Mouse (Mus musculus): Measurements from ENCODE around the gene Gm3239. TPM values are rescaled to one million over a fixed set of nuclear protein-coding genes. Genes with fewer than 3 reads are reported as not detected.
"Not testable (repeated sequence)": the region's sequence is repeated elsewhere in the genome, so short reads cannot be mapped to it uniquely, and the experiment has no call there.

Gm3239 gene
- not detected for total RNA-seq (2021)
- long read RNA-seq, experiment 1, result 0 reads
- long read RNA-seq, experiment 2, result 0 reads

DNA sequence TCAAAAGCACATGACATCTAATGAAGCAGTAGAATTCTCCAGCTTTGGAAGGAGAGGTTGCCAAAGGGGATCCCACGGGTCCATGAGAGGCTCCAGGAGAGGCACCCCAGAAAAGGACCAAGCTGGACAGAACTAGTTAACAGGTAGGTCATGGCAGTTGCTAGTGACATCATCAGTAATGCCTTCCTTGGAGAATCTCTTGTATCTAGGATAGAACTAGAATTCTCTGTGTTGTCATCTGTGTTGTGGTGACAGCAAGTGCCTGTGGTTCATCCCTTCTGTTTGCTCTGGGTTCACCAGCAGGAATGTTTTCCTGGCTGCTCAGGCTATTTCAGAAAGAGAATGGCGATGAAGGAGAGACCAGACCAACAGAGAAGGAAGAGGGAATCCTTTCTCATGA is at the start of gene Gm3239:
Gene Gm3239 (plus strand): TSS at position 301 of the 400 bp plus-strand sequence.
- not testable (repeated sequence) for DNase-seq

DNA sequence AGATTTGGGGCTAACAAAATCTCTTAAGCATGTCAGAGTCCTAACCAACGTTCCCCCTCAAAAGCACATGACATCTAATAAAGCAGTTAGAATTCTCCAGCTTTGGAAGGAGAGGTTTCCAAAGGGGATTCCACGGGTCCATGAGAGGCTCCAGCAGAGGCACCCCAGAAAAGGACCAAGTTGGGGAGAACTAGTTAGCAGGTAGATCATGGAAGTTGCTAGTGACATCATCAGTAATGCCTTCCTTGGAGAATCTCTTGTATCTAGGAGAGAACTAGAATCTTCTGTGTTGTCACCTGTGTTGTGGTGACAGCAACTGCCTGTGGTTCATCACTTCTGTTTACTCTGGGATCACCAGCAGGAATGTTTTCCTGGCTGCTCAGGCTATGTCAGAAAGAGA is 31.9 kb upstream of the Gm3239 start, which contains the start of gene Gm8159:
Gene Gm8159 (plus strand): TSS at position 301 of the 400 bp plus-strand sequence.
- not testable (repeated sequence) for DNase-seq

DNA sequence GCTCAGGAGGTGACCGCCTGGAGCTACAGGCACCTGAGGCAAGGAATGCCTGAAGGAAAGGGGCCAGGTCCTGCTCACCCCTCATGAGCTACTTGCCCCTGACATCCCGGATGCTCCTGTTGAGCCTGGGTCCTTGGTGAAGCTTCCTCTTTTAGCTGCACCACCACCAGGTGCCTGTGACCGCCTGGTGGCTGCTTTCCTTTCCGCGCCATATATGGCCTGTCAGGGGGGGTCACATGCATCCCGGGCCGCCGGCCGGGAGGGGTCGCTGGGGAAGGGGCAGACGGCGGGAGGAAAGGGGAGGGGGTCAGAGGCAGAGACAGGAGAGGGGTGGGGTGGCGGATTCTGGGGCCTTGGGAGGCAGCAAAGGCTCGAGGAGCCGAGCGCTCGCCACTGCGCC is 14.7 kb upstream of the Gm3239 start:
- DNase-seq, result peak; percentile 3

DNA sequence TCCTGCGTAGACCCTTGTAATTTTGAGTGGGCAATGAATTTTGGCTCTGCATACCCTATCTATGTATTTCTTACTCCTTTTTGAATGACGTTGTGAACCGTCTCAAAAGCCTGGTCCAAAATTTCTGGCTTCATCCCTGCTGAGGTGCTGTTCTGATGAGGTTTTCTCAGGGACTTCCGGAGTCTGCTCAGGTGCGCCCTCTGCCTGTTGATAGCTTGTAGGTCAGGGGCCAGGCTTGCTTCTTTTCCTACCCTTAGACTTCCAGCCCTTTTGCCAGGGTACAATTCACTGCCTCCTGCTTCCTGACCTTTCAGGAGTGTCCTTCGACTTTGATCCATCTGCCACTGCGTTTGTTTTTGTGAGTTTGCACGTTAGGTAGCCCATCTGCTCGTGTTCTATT is 13.7 kb upstream of the Gm3239 start:
- DNase-seq, result not testable (repeated sequence)

DNA sequence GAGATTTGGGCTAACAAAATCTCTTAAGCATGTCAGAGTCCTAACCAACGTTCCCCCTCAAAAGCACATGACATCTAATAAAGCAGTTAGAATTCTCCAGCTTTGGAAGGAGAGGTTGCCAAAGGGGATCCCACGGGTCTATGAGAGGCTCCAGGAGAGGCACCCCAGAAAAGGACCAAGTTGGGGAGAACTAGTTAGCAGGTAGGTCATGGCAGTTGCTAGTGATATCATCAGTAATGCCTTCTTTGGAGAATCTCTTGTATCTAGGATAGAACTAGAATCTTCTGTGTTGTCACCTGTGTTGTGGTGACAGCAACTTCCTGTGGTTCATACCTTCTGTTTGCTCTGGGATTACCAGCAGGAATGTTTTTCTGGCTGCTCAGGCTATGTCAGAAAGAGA is 44.9 kb downstream of the Gm3239 start, which contains the start of gene Gm7876:
Gene Gm7876 (plus strand): TSS at position 301 of the 400 bp plus-strand sequence.
- not testable (repeated sequence) for DNase-seq

Other genes starting within 250 kb of the Gm3239 start
- 1 to 10 TPM in 1 of 2 experiments, under 1 TPM in 1; 0.52 to 1.3 TPM for gene Gm3164, start 248.7 kb upstream of the Gm3239 start, total RNA-seq (2021)
- not detected for gene Gm3173, start 233.2 kb upstream of the Gm3239 start, total RNA-seq (2021)
- gene Gm3182, start 182.4 kb upstream of the Gm3239 start, total RNA-seq (2021), result not detected
- gene Gm3047, start 108.8 kb upstream of the Gm3239 start, total RNA-seq (2021), result not detected
- gene Gm8159, start 31.8 kb upstream of the Gm3239 start, total RNA-seq (2021), result not detected
- under 1 TPM in 1 of 2 experiments, not detected in 1; 0.14 TPM for gene Gm7876, start 45.0 kb downstream of the Gm3239 start, total RNA-seq (2021)
- gene Gm3252, start 62.6 kb downstream of the Gm3239 start, total RNA-seq (2021), result under 1 TPM; 0.50 to 0.54 TPM
- not detected for gene Gm9602, start 112.1 kb downstream of the Gm3239 start, total RNA-seq (2021)
- under 1 TPM in 1 of 2 experiments, not detected in 1; 0.38 TPM for gene Gm3269, start 173.9 kb downstream of the Gm3239 start, total RNA-seq (2021)
- 1 to 10 TPM; 6.0 to 7.8 TPM for gene Gm3264, start 191.4 kb downstream of the Gm3239 start, total RNA-seq (2021)
- not detected for gene Gm3278, start 228.2 kb downstream of the Gm3239 start, total RNA-seq (2021)